8 mouse cellular contexts compared by ENCODE assay signal in the genomic region with DNA sequence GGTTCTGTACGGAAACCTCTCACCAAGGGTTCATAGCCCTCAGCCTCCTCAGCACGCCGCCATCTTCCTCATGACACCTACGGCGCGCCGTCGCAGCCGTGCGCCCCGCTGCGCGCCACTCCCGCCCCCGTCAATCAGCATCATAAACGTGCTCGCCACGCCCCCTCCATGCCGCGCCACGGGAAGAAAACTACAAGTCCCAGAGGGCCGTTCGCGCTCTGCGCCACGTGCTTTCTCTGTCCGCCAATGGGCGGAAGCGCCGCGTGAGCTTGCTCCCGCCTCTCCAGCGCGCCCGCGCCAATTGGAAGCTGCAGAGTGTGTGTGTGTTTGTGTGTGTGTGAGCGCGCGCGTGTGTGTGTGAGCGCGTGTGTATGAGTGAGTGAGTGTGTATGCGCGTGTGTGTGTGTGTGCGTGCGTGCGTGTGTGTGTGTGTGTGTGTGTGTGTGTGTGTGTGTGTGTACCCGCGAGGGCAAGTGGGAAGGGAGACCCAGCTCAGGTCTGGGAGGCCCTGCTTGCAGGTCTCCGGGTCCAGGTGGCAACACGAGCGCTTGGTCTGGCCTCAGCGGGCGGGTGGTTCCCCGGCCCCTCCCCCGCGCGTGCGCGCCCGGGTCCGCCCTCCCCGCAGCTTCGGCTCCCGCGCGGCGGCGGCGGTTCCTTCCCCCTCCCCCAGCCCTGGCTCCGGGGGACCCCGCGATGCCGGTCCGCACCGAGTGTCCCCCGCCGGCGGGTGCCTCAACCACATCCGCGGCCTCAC. TPM values are rescaled to one million over a fixed set of nuclear protein-coding genes. Genes with fewer than 3 reads are reported as not detected.
A peak's percentile ranks its signal among the peaks of the same experiment; 100 is the strongest.
DNase-seq lines count a peak whose midpoint lies in the region; ATAC-seq lines count a peak whose summit lies in the region.

Gene Gid4 (plus strand): TSS at position 183 of the 754 bp plus-strand sequence.

- H3K9me3 ChIP-seq in hindbrain, embryonic 14.5 days (ENCODE audit: control insufficient read depth, low read length), result no peaks in the 10 kb centered on the region

- H3K36me3 ChIP-seq in hindbrain, embryonic 14.5 days (replicated peaks; ENCODE audit: control insufficient read depth, insufficient read depth), result no peaks in the 10 kb centered on the region

- under 1% methylated on average over 71 of the region's 81 CpGs for WGBS in hindbrain, embryonic 14.5 days

- H3K27ac ChIP-seq in hindbrain, embryonic 14.5 days, result peak within 1 kb of the TSS; percentile 92

- H3K4me1 ChIP-seq in hindbrain, embryonic 14.5 days (replicated peaks; ENCODE audit: control insufficient read depth, insufficient read depth, low read length), result peaks cover 29% of the 10 kb centered on the region

- H3K27me3 ChIP-seq in hindbrain, embryonic 14.5 days (ENCODE audit: control insufficient read depth, insufficient read depth, low read length), result no peaks in the 10 kb centered on the region

- peak; percentile 99 for DNase-seq in R1 (ENCODE audit: low read depth, low spot score)
- DNase-seq in cerebellum, postnatal 25 days, result peak; percentile 99
- peak; percentile 96 to 98 for DNase-seq in frontal cortex, postnatal 25 days (ENCODE audit: low spot score in 2 of 2)
- DNase-seq in hindbrain, embryonic 14.5 days (ENCODE audit: low spot score), result peak; percentile 99
- DNase-seq in layer of hippocampus, postnatal 36 days, result peak; percentile 98 to 99
- peak; percentile 99 for DNase-seq in lung, postnatal 36 days
- peak; percentile 99 for DNase-seq in retina, postnatal 1 day
- DNase-seq in urinary bladder, adult 18-20 months (ENCODE audit: low spot score in 2 of 2), result peak; percentile 97 to 98

- H3K9ac ChIP-seq in hindbrain, embryonic 14.5 days, result peak within 1 kb of the TSS; percentile 89

- peak; percentile 97 for ATAC-seq in hindbrain, embryonic 14.5 days (ENCODE audit: low FRiP score)

- H3K4me3 ChIP-seq in hindbrain, embryonic 14.5 days (replicated peaks; ENCODE audit: low read length), result peak within 1 kb of the TSS; percentile 93

- peak within 1 kb of the TSS; percentile 93 for H3K4me2 ChIP-seq in hindbrain, embryonic 14.5 days (replicated peaks)

RNA-seq across cellular contexts. Expression of gene Gid4, which starts in this region (rescaled TPM):
- polyA plus RNA-seq in hindbrain, embryonic 14.5 days (2014; fragmentation: Nextera tagmentation; extraction: Ambion mirVana), result 25.8 and 26.5 TPM in 2 replicates
- total RNA-seq in layer of hippocampus, postnatal 36 days (2021), result 10 to 100 TPM; 54.5 to 54.8 TPM

Comparison
In these comparisons a context has a peak if more than half of its experiments do, and no peak if none do; other contexts are left out.
1. Peak in every context shown above with its lines: DNase-seq, ATAC-seq, H3K4me3 ChIP-seq and H3K27ac ChIP-seq.